Mouse (Mus musculus) small intestine, adult 2 months (tissue): ENCODE measurements at regions not wholly inside any gene's neighbourhood (a gene's known extent, or its start where the extent isn't known, plus 50 kb on each side); places are given as distances from the start of the nearest gene placed in this dataset.

Experiments
- H3K27ac ChIP-seq: fragments of 200-500 bp; 2 replicates; pipeline ENCODE4 v1.5.1; 2012; ENCODE audit warnings: low read depth, low read length, control low read depth, inconsistent platforms; ENCODE audit not compliant: insufficient read depth
- H3K27me3 ChIP-seq: fragments of 200-500 bp; 2 replicates; pipeline ENCODE4 v1.6.1; 2012; ENCODE audit warnings: mild to moderate bottlenecking, moderate library complexity, low read length, inconsistent platforms; ENCODE audit not compliant: control insufficient read depth, insufficient read depth
- H3K36me3 ChIP-seq: fragments of 200-500 bp; 2 replicates; pipeline ENCODE4 v1.6.1; 2012; ENCODE audit warnings: mild to moderate bottlenecking, low read length, control low read depth, inconsistent platforms; ENCODE audit not compliant: control insufficient read depth, insufficient read depth
- H3K4me1 ChIP-seq: fragments of 200-500 bp; 2 replicates; pipeline ENCODE4 v1.6.1; 2012; ENCODE audit warnings: low read length, inconsistent platforms, mixed read lengths; ENCODE audit not compliant: control insufficient read depth, insufficient read depth, insufficient read length
- H3K4me3 ChIP-seq: fragments of 200-500 bp; 2 replicates; pipeline ENCODE4 v1.5.1; 2012; ENCODE audit warnings: low read depth, mild to moderate bottlenecking, control low read depth, inconsistent platforms, low read length, moderate library complexity
- CTCF ChIP-seq: fragments of 200-500 bp; IDR thresholded peaks from 2 replicates; pipeline ENCODE4 v1.5.1; 2012; ENCODE audit warnings: low read depth, mild to moderate bottlenecking, control low read depth, inconsistent platforms, low read length, moderate library complexity, mixed read lengths; ENCODE audit not compliant: insufficient replicate concordance, insufficient read length; ENCODE audit errors: extremely low read depth
- POLR2A ChIP-seq: fragments of 200-500 bp; IDR thresholded peaks from 2 replicates; pipeline ENCODE4 v1.6.1; 2012; ENCODE audit warnings: low read depth, mild to moderate bottlenecking, control low read depth, inconsistent platforms, low read length, moderate library complexity
- WGBS: fragments of 180-500 bp; shearing (Covaris S2); methylation state at CpG from one replicate; pipeline ENCODE4 v1.1.7; 2018; 5-methylcytosine and 5-hydroxymethylcytosine counted together

DNA sequence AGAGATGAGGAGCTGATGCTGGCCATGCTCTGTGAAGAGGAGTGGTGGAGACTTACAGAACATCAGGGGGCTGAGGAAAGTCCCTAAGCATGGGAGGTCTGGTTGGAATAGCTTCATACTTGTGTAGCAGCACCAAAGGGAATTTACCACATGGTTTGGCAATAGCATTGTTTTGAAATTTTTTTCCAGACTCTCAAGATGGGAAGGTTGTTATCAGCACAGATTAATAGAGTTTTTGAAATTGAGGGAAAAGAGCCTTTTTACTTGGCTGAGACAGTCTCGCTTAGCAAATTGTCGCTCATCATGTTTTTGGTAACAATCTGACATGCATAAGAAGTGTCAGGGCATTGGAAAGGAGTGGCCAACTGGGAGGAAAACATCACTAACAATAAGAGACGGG lies 524.4 kb upstream of the Nrp1 start:
- Histone ChIP-seq H3K4me1 (no peaks in the 10 kb centered on the region), H3K27ac (no peak overlapping the region), H3K27me3 (no peaks in the 10 kb centered on the region), H3K4me3 (no peak overlapping the region), H3K36me3 (no peaks in the 10 kb centered on the region)
- TF ChIP-seq CTCF (no peak), POLR2A (no peak)
- 75% methylated on average over 3 of the region's 3 CpGs for WGBS

DNA sequence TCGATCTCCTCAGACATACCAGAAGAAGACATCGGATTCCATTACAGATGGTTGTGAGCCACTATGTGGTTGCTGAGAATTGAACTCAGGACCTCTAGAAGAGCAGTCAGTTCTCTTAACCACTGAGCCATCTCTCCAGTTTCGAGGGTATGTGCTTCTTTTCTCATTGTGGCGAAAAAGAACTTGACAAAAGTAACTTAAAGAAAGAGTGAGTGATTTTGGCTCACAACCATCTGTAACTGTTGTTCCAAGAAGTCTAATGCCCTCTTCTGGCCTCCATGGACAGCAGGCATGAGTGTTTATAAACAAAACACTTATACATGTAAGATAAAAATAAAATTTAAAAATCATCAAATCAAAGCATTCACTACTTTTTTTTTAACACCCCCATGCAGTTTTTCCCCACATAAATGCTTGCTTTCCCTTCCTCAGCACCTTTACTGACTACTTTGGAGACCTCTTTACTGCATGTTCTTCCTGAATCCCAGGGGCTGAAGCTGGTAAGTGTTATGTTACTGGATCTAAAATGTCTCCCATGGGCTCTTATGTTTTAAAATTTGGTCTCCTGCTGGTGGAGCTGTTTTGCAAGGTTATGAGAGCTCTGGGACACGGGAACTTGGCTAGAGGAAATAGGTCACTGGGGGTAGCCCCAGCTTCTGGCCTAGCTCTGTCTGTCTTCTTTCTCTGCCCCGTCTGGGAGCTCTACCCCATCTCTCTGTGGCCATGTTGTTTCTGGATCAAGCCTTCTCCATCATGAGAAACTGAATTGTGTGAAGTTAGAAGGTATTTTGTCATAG lies 521.8 kb upstream of the Nrp1 start:
- Histone ChIP-seq H3K4me1 (no peaks in the 10 kb centered on the region), H3K27ac (no peak overlapping the region), H3K4me3 (no peak overlapping the region), H3K27me3 (no peaks in the 10 kb centered on the region), H3K36me3 (no peaks in the 10 kb centered on the region)
- TF ChIP-seq POLR2A (no peak), CTCF (no peak)
- WGBS, result 71% methylated on average over 6 of the region's 6 CpGs

DNA sequence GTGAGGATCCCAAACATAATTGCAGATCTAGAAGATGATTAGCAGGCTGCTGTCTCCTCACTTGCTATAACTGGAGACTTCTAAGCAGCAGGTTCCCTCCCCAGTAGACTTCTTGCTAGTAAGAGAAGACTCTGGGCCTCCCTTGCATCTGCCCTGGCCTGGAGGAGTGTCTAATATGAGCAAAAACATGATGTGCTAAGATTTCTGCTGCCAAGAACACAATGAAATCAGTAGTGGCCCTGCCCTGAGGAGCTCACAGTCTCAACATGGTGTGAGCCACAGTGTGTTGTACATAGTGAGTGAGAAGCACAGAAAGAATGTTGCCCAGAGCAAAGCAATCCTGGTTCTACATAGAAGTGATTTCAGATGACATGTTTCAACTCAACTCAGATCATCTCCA lies 520.1 kb upstream of the Nrp1 start:
- Histone ChIP-seq H3K27ac (no peak overlapping the region), H3K36me3 (no peaks in the 10 kb centered on the region), H3K27me3 (no peaks in the 10 kb centered on the region), H3K4me1 (no peaks in the 10 kb centered on the region), H3K4me3 (no peak overlapping the region)
- TF ChIP-seq CTCF, result no peak
- no peak for TF ChIP-seq POLR2A

DNA sequence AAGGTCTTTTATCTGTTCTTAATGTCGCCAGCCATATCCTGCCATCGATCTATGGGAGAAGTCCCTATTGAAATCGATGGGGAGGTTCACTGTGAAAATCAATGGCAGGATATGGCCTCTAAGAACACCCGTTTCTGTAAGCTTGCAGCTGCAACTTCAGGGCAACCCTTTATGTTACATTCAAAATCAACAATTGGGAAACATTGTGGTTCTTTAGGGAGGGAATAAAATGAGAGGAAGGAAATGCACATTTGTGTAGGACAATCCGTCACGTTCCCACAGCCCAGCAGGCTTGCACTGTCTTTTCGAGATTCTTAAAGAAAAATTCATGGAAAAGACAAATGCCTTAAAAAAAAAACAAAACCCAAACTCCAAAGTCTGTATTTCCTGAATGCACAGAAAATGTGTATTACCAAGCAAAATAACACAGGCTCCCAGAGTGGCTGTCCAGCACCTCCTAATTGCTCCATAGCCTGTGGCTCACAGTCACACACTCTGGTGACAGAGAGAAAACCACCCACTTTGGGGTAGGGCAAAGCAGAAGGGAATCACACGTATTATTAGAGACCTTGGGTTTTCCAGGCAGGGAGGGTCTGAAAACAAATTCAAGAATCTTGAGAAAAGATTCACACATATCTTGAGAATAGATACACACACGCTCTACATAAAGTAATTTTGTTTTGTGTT lies 510.9 kb upstream of the Nrp1 start:
- H3K27ac ChIP-seq, result no peak overlapping the region
- no peaks in the 10 kb centered on the region for H3K36me3 ChIP-seq
- no peaks in the 10 kb centered on the region for H3K27me3 ChIP-seq
- H3K4me3 ChIP-seq, result no peak overlapping the region
- H3K4me1 ChIP-seq, result no peaks in the 10 kb centered on the region
- WGBS, result 71% methylated on average over 9 of the region's 9 CpGs
- TF ChIP-seq CTCF (no peak), POLR2A (no peak)

DNA sequence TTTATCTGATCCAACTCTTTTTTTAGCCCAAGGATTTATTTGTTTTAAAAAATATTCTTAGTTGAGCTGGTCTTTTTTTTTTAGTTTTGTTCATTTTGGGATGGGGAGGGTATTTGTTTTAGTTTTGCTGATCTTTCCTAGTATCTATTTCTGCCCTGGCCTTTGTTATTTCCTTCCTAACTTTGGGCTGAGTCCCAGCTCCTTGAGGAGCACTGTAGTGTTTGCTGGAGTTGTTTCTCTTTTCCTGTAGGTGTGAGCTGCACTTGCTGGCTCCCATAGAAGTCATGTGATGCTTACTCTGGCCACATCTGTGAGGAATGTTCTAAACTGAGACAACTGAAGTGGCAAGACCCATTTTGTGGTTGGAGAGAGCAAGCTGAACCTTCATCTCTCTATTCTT lies 508.5 kb upstream of the Nrp1 start:
- Histone ChIP-seq H3K27me3 (no peaks in the 10 kb centered on the region), H3K4me3 (no peak overlapping the region), H3K4me1 (no peaks in the 10 kb centered on the region), H3K36me3 (no peaks in the 10 kb centered on the region), H3K27ac (no peak overlapping the region)
- no peak for TF ChIP-seq CTCF
- no peak for TF ChIP-seq POLR2A

DNA sequence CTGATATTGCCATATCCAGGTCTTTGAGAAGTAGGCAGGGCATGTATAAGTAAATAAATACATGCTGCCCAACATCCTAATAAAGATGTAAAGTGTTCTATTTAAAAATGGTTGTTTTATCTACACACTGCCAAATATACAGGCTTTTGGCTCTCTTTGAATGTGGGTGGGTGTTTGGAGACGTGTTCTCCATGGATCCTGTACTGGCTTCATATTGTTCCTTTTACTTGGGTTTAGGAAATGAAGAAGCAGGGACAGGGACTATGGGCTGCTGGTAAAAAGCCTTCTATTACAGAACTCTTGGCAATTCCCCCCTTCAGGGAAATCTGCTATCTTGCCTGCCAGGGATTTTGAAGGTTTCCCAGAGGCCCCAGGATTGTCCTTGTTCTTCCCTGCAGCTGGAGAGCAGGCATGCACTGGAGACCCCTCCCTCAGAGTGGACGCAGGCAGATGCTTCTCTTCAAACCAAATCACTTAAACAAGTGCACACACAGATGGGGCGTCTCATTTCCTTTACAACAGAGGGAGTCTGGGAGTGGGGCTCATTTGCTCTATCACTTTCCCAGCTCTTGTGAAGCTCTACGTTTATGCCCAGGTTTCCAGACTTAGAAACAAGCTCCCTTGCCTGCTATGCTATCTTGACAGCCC lies 502.6 kb upstream of the Nrp1 start:
- TF ChIP-seq CTCF (no peak), POLR2A (no peak)
- Histone ChIP-seq H3K36me3 (no peaks in the 10 kb centered on the region), H3K27me3 (no peaks in the 10 kb centered on the region), H3K4me3 (no peak overlapping the region), H3K4me1 (no peaks in the 10 kb centered on the region), H3K27ac (no peak overlapping the region)
- WGBS, result 47% methylated on average over 4 of the region's 4 CpGs
